Mouse (Mus musculus) liver, embryonic 14.5 days (tissue): ENCODE measurements around the gene Ston2. TPM values are rescaled to one million over a fixed set of nuclear protein-coding genes. Genes with fewer than 3 reads are reported as not detected.
A peak's percentile ranks its signal among the peaks of the same experiment; 100 is the strongest.

Source experiments
- ATAC-seq: fragments of 200-750 bp; cut with Nextera tagmentation; 2 replicates; pipeline ENCODE4 v1.8.0; 2017; ENCODE audit warnings: moderate number of reproducible peaks, mild to moderate bottlenecking, moderate library complexity; ENCODE audit not compliant: insufficient read depth
- DNase-seq, 3 experiments: peaks; one replicate each; pipeline ENCODE4 v3.0.0-alpha.2; 2012 to 2013; ENCODE audit warnings: low read depth in 3 of 3, low spot score in 3 of 3
- H3K27ac ChIP-seq: fragments of 300-500 bp; sonication (generic); 2 replicates; pipeline ENCODE4 v1.5.1; 2014; ENCODE audit warnings: moderate library complexity, mild to moderate bottlenecking, control low read depth, inconsistent platforms
- H3K27me3 ChIP-seq: fragments of 300-500 bp; sonication (generic); 2 replicates; pipeline ENCODE4 v1.6.1; 2014; ENCODE audit warnings: mild to moderate bottlenecking, low read length, moderate library complexity; ENCODE audit not compliant: control insufficient read depth, insufficient read depth
- H3K36me3 ChIP-seq: fragments of 300-500 bp; sonication (generic); replicated peaks from 2 replicates; pipeline ENCODE4 v1.6.1; 2014; ENCODE audit warnings: low read depth; ENCODE audit not compliant: control insufficient read depth, insufficient read depth
- H3K4me1 ChIP-seq, 2 experiments: fragments of 200-500 bp in 1 of 2; fragments of 300-500 bp in 1 of 2; sonication (generic) in 1 of 2; replicated peaks; 2 replicates each; pipeline ENCODE4 v1.6.1; 2012 to 2014; ENCODE audit warnings: antibody characterized with exemption in 1 of 2, inconsistent platforms in 1 of 2, low read length in 1 of 2; ENCODE audit not compliant: control insufficient read depth in 2 of 2, insufficient read depth in 2 of 2
- H3K4me2 ChIP-seq: fragments of 300-500 bp; sonication (generic); 2 replicates; pipeline ENCODE4 v1.6.1; 2014; ENCODE audit warnings: low read depth, mild to moderate bottlenecking, control low read depth, moderate library complexity
- H3K4me3 ChIP-seq, 2 experiments: fragments of 200-500 bp in 1 of 2; fragments of 300-500 bp in 1 of 2; sonication (generic) in 1 of 2; 2 replicates each; pipeline ENCODE4 v1.5.1; 2012 to 2014; ENCODE audit warnings: low read depth in 2 of 2, low read length in 2 of 2, mild to moderate bottlenecking in 2 of 2, control low read depth in 1 of 2, inconsistent platforms in 1 of 2, moderate library complexity in 1 of 2; ENCODE audit not compliant: insufficient read depth in 1 of 2
- H3K9ac ChIP-seq: fragments of 300-500 bp; sonication (generic); replicated peaks from 2 replicates; pipeline ENCODE4 v1.6.1; 2014; ENCODE audit warnings: mild to moderate bottlenecking, control low read depth, moderate library complexity
- H3K9me3 ChIP-seq: fragments of 300-500 bp; sonication (generic); 2 replicates; pipeline ENCODE4 v1.6.1; 2016; ENCODE audit warnings: low read length, mixed read lengths; ENCODE audit not compliant: control insufficient read depth
- CTCF ChIP-seq: IDR thresholded peaks from 2 replicates; pipeline ENCODE4 v1.5.1; 2016; ENCODE audit warnings: antibody characterized with exemption, low read depth, control low read depth
- EP300 ChIP-seq: IDR thresholded peaks from 2 replicates; pipeline ENCODE4 v1.6.1; 2016; ENCODE audit warnings: antibody characterized with exemption, low read depth
- WGBS: fragments of 180-500 bp; shearing (Covaris S2); extraction: QIAGEN DNeasy Blood & Tissue Kit; methylation state at CpG from one replicate; pipeline ENCODE4 v1.1.7; 2014; ENCODE audit not compliant: insufficient replicate concordance; 5-methylcytosine and 5-hydroxymethylcytosine counted together
- polyA plus RNA-seq, 2 experiments: library from polyadenylated mRNA; depleted of rRNA in 1 of 2; stranded (reverse) in 1 of 2; unstranded in 1 of 2; fragments of >200 nt; fragmentation: Nextera tagmentation in 1 of 2; extraction: Ambion mirVana in 1 of 2; gene quantifications; 2 replicates each; pipeline versions ENCODE4 v1.2.1 to v1.2.3; 2012 to 2014

Ston2 gene
- polyA plus RNA-seq, 2 experiments, result 15.4 to 26.6 TPM

DNA sequence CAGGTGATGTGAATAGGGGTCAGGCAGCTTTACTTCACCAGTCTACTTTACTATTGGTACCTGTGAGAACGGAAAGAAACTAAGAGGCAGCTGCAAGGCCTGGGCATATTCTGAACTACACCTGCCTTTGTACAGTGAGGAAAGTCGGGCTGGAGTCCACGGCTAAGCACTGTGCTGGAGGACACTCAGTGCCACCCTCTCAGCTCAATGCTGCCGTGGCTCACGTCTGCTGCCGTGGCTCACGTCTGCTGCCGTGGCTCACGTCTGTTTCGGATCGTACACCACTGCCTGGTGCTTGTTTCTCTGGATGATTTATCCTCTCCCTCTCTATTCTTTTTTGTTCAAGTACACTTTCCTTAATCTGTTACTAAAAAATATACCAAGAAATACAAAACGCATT, 32.3 kb upstream of the Ston2 start:
- H3K4me1 ChIP-seq, result no peaks in the 10 kb centered on the region
- WGBS, result 88% methylated on average over 12 of the region's 12 CpGs
- no peak overlapping the region for H3K27ac ChIP-seq
- H3K36me3 ChIP-seq, result peaks cover 32% of the 10 kb centered on the region
- no peak for TF ChIP-seq CTCF
- TF ChIP-seq EP300, result no peak
- no peak overlapping the region for H3K4me3 ChIP-seq
- H3K9me3 ChIP-seq, result no peaks in the 10 kb centered on the region
- H3K4me2 ChIP-seq, result no peak overlapping the region
- H3K27me3 ChIP-seq, result no peaks in the 10 kb centered on the region
- no peak for DNase-seq
- H3K9ac ChIP-seq, result no peak overlapping the region
- ATAC-seq, result no peak

DNA sequence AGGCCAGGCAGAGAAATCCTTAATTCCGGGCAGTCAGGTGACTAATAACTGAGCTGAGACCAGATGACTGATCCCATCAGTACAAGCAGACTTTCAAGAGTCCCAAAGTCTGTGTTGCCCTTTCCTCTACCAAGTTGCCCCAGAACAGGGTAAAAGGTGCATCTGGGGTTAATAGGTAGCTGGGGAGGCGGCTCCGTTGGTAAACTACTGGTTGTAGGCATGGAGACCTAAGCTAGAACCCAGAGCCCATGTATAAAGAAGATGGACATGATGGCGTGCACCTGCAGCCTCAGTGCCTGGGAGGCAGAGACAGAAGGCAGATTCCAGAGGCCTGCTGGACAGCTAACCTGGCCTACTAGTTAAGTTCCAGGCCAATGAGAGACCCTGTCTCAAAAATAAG, 30.5 kb upstream of the Ston2 start:
- no peaks in the 10 kb centered on the region for H3K4me1 ChIP-seq
- H3K9ac ChIP-seq, result no peak overlapping the region
- peaks cover 37% of the 10 kb centered on the region for H3K36me3 ChIP-seq
- DNase-seq (no peak), ATAC-seq (no peak)
- no peak overlapping the region for H3K27ac ChIP-seq
- no peak overlapping the region for H3K4me2 ChIP-seq
- TF ChIP-seq EP300 (no peak), CTCF (no peak)
- 83% methylated on average over 4 of the region's 4 CpGs for WGBS
- H3K4me3 ChIP-seq, result no peak overlapping the region
- H3K27me3 ChIP-seq, result no peaks in the 10 kb centered on the region
- H3K9me3 ChIP-seq, result no peaks in the 10 kb centered on the region

DNA sequence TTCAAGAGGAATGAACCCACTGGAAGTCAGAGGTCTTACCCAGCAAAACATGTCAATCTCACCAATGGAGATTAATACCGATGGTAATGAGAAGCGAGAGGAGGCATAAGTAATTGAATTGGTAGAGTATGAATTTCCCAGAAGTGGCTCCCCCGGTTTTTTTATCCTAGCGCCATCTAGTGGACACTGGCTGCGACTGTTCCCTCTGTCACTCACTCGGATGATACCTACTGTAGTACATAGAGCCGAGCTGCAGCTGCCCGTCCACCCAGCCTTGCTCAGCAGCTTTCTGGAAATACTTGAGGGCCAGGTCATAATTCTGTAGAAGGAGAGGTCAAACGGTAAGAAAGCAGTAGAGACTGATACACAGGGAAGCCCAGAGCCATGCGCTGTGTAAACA, 27.8 kb upstream of the Ston2 start:
- peak; percentile 17 to 31 (median 29) for DNase-seq
- no peaks in the 10 kb centered on the region for H3K9me3 ChIP-seq
- H3K4me2 ChIP-seq, result no peak overlapping the region
- no peak overlapping the region for H3K4me3 ChIP-seq
- no peak for TF ChIP-seq EP300
- TF ChIP-seq CTCF, result peak; percentile 78
- WGBS, result 25% methylated on average over 10 of the region's 10 CpGs
- H3K9ac ChIP-seq, result no peak overlapping the region
- no peak overlapping the region for H3K27ac ChIP-seq
- no peaks in the 10 kb centered on the region for H3K4me1 ChIP-seq
- no peak for ATAC-seq
- no peaks in the 10 kb centered on the region for H3K27me3 ChIP-seq
- H3K36me3 ChIP-seq, result peaks cover 50% of the 10 kb centered on the region

DNA sequence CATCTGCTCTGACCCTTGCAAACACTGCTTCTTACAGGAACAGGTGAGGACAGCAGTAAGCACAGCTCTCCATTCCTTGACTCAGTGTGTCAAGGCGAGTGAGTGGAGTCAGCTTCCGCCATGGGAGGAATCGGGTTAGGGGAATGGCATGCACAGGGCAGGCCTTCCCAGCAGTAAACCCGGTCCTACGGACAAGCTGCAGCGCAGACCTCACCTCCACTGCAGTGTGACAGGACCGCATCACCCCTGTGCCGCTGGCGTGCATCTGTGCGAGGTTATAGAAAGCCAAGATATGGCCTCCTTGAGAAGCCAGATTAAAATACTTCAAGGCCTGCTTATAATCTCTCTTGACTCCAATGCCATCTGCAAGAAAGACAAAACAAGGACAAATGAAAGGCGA, 27.4 kb upstream of the Ston2 start:
- H3K36me3 ChIP-seq, result peaks cover 52% of the 10 kb centered on the region
- WGBS, result 87% methylated on average over 11 of the region's 11 CpGs
- H3K9me3 ChIP-seq, result no peaks in the 10 kb centered on the region

DNA sequence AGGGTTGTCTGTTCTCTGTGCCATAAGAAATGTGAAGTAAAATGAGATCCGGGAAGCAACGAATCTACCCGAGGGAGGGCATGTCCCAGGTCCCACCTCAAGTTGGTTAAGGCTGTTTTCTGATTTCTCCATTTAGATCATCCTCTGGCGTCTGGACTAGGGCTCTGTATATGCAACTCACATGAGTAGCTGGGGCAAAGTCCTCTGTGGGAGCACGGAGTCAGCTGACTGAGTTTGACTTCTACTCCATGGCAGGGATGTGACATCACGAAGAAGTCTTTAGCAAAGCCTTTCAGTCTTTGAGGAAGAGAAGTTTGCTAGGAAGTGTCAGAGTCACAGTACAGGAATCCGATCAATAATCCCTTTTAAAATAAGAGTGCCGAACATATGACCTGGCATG, 20.7 kb upstream of the Ston2 start:
- H3K4me2 ChIP-seq, result no peak overlapping the region
- H3K9me3 ChIP-seq, result no peaks in the 10 kb centered on the region
- H3K4me3 ChIP-seq, result no peak overlapping the region
- DNase-seq (no peak), ATAC-seq (no peak)
- peaks cover 35% of the 10 kb centered on the region for H3K36me3 ChIP-seq
- WGBS, result 77% methylated on average over 8 of the region's 8 CpGs
- H3K27me3 ChIP-seq, result no peaks in the 10 kb centered on the region
- TF ChIP-seq CTCF (no peak), EP300 (no peak)
- H3K4me1 ChIP-seq, result no peaks in the 10 kb centered on the region
- no peak overlapping the region for H3K27ac ChIP-seq
- no peak overlapping the region for H3K9ac ChIP-seq

More for the DNA sequence above, 27.4 kb upstream of the Ston2 start:
- DNase-seq (no peak), ATAC-seq (no peak)
- H3K4me1 ChIP-seq, result no peaks in the 10 kb centered on the region
- no peak overlapping the region for H3K4me3 ChIP-seq
- H3K27me3 ChIP-seq, result no peaks in the 10 kb centered on the region
- TF ChIP-seq CTCF (no peak), EP300 (no peak)
- H3K27ac ChIP-seq, result no peak overlapping the region
- no peak overlapping the region for H3K4me2 ChIP-seq
- no peak overlapping the region for H3K9ac ChIP-seq

DNA sequence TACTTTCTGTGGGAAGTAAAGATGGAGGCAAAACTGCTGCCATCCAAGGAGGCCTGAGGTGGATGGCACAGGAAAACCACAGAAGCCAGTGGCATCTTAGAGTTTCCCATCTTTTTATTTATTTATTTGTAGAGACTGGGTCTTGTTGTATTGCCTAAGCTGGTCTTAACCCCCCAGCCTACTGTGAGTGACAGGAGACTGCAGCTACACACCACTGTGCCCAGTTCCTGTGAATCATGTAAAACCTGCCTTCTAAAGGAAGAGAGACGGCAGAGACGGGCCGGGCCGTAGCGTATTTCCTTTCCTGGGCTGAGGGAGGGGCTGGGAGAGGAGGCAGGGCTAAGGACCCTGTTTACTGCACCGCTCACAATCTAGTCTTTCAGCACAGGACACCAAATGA, 19.6 kb upstream of the Ston2 start:
- Histone ChIP-seq H3K27me3 (no peaks in the 10 kb centered on the region), H3K27ac (no peak overlapping the region), H3K4me3 (no peak overlapping the region), H3K4me2 (no peak overlapping the region), H3K9ac (no peak overlapping the region), H3K36me3 (peaks cover 25% of the 10 kb centered on the region), H3K4me1 (no peaks in the 10 kb centered on the region), H3K9me3 (no peaks in the 10 kb centered on the region)
- no peak for DNase-seq
- no peak for TF ChIP-seq CTCF
- TF ChIP-seq EP300, result no peak
- ATAC-seq, result no peak
- WGBS, result 56% methylated on average over 6 of the region's 6 CpGs
